Mouse (Mus musculus): ENCODE results near the gene Rufy3. TPM values are rescaled to one million over a fixed set of nuclear protein-coding genes. Genes with fewer than 3 reads are reported as not detected.

The Rufy3 gene
- total RNA-seq, 1 experiment, result 10.8 TPM

- Histone ChIP-seq H3K9ac (ENCODE audit: insufficient read depth, low read depth, low read length, poor library complexity, severe bottlenecking) (no peak overlapping the region), H3K36me3 (ENCODE audit: control insufficient read depth, insufficient read depth, low read length, poor library complexity, severe bottlenecking) (no peaks in the 10 kb centered on the region), H3K4me3 (ENCODE audit: insufficient read depth in 1 of 2, low read depth in 1 of 2, low read length in 2 of 2, poor library complexity in 1 of 2, severe bottlenecking in 1 of 2) (no peak overlapping the region), H3K4me1 (ENCODE audit: control insufficient read depth in 2 of 2, insufficient read depth in 2 of 2, low read length in 2 of 2, poor library complexity in 1 of 2) (peaks cover 5 to 15% of the 10 kb centered on the region in 2 experiments; a peak in 1 of 4 replicates), H3K27ac (ENCODE audit: insufficient read depth, low read depth, low read length, poor library complexity, severe bottlenecking) (no peak overlapping the region), H3K9me3 (ENCODE audit: control insufficient read depth, insufficient read depth, low read depth, low read length) (no peaks in the 10 kb centered on the region)
- in situ Hi-C loops (cut with MboI; ENCODE audit: low sequenced_read_pairs in 2 of 2, unreplicated experiment in 2 of 2), result no loop called here
- DNase-seq (ENCODE audit: low read depth, low spot score), result no peak
- no peak for TF ChIP-seq ZC3H11A (IDR thresholded peaks at IDR 0.05; ENCODE audit: borderline replicate concordance, low read depth, low read length)
- no peak for TF ChIP-seq ZNF384 (IDR thresholded peaks at IDR 0.05; ENCODE audit: low read depth, low read length)
- no peak for TF ChIP-seq CHD2 (IDR thresholded peaks at IDR 0.05; ENCODE audit: low read depth, low read length)
- no peak for TF ChIP-seq MAFK (IDR thresholded peaks at IDR 0.05; ENCODE audit: insufficient read depth, low read depth, low read length)
- TF ChIP-seq HCFC1 (IDR thresholded peaks at IDR 0.05; ENCODE audit: borderline replicate concordance, insufficient read depth, low read length), result no peak
Measured at GRCm38 (mm10) chr5:88574829-88575228, 10.0 kb downstream of the Rufy3 start.

DNA sequence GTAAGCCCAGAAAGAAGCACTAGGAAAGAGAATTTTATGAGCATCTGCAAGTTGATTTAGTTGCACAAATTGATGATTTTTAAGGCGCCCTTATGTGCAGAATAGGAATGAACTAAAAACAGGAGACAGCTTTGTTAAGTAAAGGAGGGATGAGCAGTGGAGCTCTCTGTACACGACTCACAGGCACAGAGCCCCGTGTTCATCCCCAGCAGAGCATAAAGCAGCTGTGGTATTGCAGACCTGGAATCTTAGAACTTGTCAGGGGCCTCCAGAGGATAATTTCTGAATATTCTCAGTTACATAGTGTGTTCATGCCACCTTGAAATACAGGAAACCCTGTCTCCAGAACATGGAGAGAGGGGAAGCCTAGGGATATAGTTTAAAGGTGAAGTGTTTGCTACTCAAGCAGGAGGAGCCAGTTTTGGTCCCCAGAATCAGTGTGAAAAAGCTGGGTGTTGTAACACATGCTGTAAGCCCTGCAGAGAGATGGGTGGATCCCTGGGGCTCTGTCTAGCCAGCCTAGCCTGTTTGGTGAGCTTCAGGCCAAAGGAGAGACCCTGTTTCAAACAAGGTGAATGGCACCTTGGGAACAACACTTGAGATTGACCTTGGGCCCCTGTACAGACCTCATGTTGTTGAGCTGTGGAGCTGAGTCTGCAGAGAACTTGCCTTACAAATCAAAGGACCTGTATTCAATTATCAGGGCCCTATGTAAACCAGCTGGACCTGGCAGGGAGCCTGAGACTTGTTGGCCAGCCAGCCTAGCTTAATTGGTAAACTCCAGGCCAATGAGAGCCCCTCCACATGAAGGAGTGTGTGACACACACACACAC, 10.9 kb downstream of the Rufy3 start:
- no peak for DNase-seq (ENCODE audit: low read depth, low spot score)
- H3K36me3 ChIP-seq (ENCODE audit: control insufficient read depth, insufficient read depth, low read length, poor library complexity, severe bottlenecking), result no peaks in the 10 kb centered on the region
- 0 out of 2 replicates have a peak overlapping the region, but pooled peaks have one; percentile 8 for H3K27ac ChIP-seq (ENCODE audit: insufficient read depth, low read depth, low read length, poor library complexity, severe bottlenecking)
- TF ChIP-seq CHD2 (IDR thresholded peaks at IDR 0.05; ENCODE audit: low read depth, low read length) (no peak), HCFC1 (IDR thresholded peaks at IDR 0.05; ENCODE audit: borderline replicate concordance, insufficient read depth, low read length) (no peak), ZNF384 (IDR thresholded peaks at IDR 0.05; ENCODE audit: low read depth, low read length) (no peak), MAFK (IDR thresholded peaks at IDR 0.05; ENCODE audit: insufficient read depth, low read depth, low read length) (no peak), ZC3H11A (IDR thresholded peaks at IDR 0.05; ENCODE audit: borderline replicate concordance, low read depth, low read length) (no peak)
- H3K9ac ChIP-seq (ENCODE audit: insufficient read depth, low read depth, low read length, poor library complexity, severe bottlenecking), result no peak overlapping the region
- H3K4me1 ChIP-seq (ENCODE audit: control insufficient read depth in 2 of 2, insufficient read depth in 2 of 2, low read length in 2 of 2, poor library complexity in 1 of 2), result peaks cover 0 to 14% of the 10 kb centered on the region in 2 experiments; a peak in 1 of 4 replicates
- H3K9me3 ChIP-seq (ENCODE audit: control insufficient read depth, insufficient read depth, low read depth, low read length), result no peaks in the 10 kb centered on the region
- in situ Hi-C loops (cut with MboI; ENCODE audit: low sequenced_read_pairs in 2 of 2, unreplicated experiment in 2 of 2), result no loop called here
- no peak overlapping the region for H3K4me3 ChIP-seq (ENCODE audit: insufficient read depth in 1 of 2, low read depth in 1 of 2, low read length in 2 of 2, poor library complexity in 1 of 2, severe bottlenecking in 1 of 2)

DNA sequence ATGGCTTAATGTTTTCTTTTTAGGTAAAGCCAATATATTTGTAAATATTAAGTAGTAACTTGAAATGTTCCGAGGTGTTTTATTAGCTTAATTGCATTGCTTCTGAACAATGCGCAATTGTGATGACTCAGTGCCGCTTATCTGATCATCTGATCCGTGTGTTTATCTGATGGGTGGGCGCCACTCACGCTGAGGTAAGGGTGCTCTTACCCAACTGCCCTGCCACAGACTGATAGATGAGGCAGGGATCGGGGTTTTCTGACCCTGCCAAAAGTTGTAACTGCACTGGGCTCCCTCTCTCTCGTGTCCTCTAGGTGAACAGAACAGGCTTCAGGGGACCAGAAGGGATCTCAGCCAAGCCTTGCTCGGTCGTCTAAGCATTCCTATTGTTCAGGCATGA, 15.8 kb downstream of the Rufy3 start:
- no peak for DNase-seq (ENCODE audit: low read depth, low spot score)
- H3K9me3 ChIP-seq (ENCODE audit: control insufficient read depth, insufficient read depth, low read depth, low read length), result no peaks in the 10 kb centered on the region
- no peak overlapping the region for H3K27ac ChIP-seq (ENCODE audit: insufficient read depth, low read depth, low read length, poor library complexity, severe bottlenecking)
- TF ChIP-seq MAFK (IDR thresholded peaks at IDR 0.05; ENCODE audit: insufficient read depth, low read depth, low read length) (no peak), HCFC1 (IDR thresholded peaks at IDR 0.05; ENCODE audit: borderline replicate concordance, insufficient read depth, low read length) (no peak), CHD2 (IDR thresholded peaks at IDR 0.05; ENCODE audit: low read depth, low read length) (no peak), ZNF384 (IDR thresholded peaks at IDR 0.05; ENCODE audit: low read depth, low read length) (no peak), ZC3H11A (IDR thresholded peaks at IDR 0.05; ENCODE audit: borderline replicate concordance, low read depth, low read length) (no peak)
- no peak overlapping the region for H3K4me3 ChIP-seq (ENCODE audit: insufficient read depth in 1 of 2, low read depth in 1 of 2, low read length in 2 of 2, poor library complexity in 1 of 2, severe bottlenecking in 1 of 2)
- peaks cover 3 to 12% of the 10 kb centered on the region in 2 experiments; a peak in 2 of 4 replicates for H3K4me1 ChIP-seq (ENCODE audit: control insufficient read depth in 2 of 2, insufficient read depth in 2 of 2, low read length in 2 of 2, poor library complexity in 1 of 2)
- no peak overlapping the region for H3K9ac ChIP-seq (ENCODE audit: insufficient read depth, low read depth, low read length, poor library complexity, severe bottlenecking)
- H3K36me3 ChIP-seq (ENCODE audit: control insufficient read depth, insufficient read depth, low read length, poor library complexity, severe bottlenecking), result no peaks in the 10 kb centered on the region
- in situ Hi-C loops (cut with MboI; ENCODE audit: low sequenced_read_pairs in 2 of 2, unreplicated experiment in 2 of 2), result no loop called here

DNA sequence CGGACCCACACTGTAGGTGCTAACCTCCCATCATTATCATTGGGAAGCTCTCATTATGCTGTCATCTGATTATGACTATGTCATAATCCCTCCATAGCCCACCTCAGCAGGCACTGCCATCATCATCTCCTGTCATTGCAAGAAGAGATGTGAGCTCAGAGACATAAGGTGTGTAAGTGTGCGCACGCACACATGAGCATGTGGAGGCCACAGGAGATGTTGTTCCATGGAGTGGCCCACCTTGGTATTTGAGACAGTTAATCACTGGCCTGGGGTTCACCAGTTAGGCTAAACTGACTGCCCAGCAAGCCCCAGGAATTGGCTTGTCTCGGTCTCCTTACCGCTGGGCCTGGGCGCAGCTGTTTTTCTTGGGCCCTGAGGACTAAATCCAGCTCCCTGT, 16.5 kb downstream of the Rufy3 start:
- TF ChIP-seq CHD2 (IDR thresholded peaks at IDR 0.05; ENCODE audit: low read depth, low read length), result no peak
- TF ChIP-seq ZC3H11A (IDR thresholded peaks at IDR 0.05; ENCODE audit: borderline replicate concordance, low read depth, low read length), result no peak
- no peak for TF ChIP-seq HCFC1 (IDR thresholded peaks at IDR 0.05; ENCODE audit: borderline replicate concordance, insufficient read depth, low read length)
- TF ChIP-seq ZNF384 (IDR thresholded peaks at IDR 0.05; ENCODE audit: low read depth, low read length), result no peak
- TF ChIP-seq MAFK (IDR thresholded peaks at IDR 0.05; ENCODE audit: insufficient read depth, low read depth, low read length), result no peak
- no peak overlapping the region for H3K9ac ChIP-seq (ENCODE audit: insufficient read depth, low read depth, low read length, poor library complexity, severe bottlenecking)
- H3K36me3 ChIP-seq (ENCODE audit: control insufficient read depth, insufficient read depth, low read length, poor library complexity, severe bottlenecking), result no peaks in the 10 kb centered on the region
- no peak overlapping the region for H3K27ac ChIP-seq (ENCODE audit: insufficient read depth, low read depth, low read length, poor library complexity, severe bottlenecking)
- no peak for DNase-seq (ENCODE audit: low read depth, low spot score)
- in situ Hi-C loops (cut with MboI; ENCODE audit: low sequenced_read_pairs in 2 of 2, unreplicated experiment in 2 of 2), result no loop called here
- no peaks in the 10 kb centered on the region for H3K9me3 ChIP-seq (ENCODE audit: control insufficient read depth, insufficient read depth, low read depth, low read length)
- H3K4me1 ChIP-seq (ENCODE audit: control insufficient read depth in 2 of 2, insufficient read depth in 2 of 2, low read length in 2 of 2, poor library complexity in 1 of 2), result peaks cover 3 to 10% of the 10 kb centered on the region in 2 experiments; a peak in 2 of 4 replicates
- no peak overlapping the region for H3K4me3 ChIP-seq (ENCODE audit: insufficient read depth in 1 of 2, low read depth in 1 of 2, low read length in 2 of 2, poor library complexity in 1 of 2, severe bottlenecking in 1 of 2)

All from ES-E14 (cell line).